Mouse (Mus musculus): ENCODE results near the gene Ap5z1.

Ap5z1 gene

GRCm38 (mm10) chr5:142463461-142464454, at the start of gene Ap5z1:
Ap5z1 (plus strand) TSS chr5:142463944.
- peaks cover 58% of the 10 kb centered on the region for H3K36me3 ChIP-seq (ENCODE audit: insufficient read depth, low read length)
- peaks cover 67% of the 10 kb centered on the region for H3K4me1 ChIP-seq (replicated peaks; ENCODE audit: low read depth, low read length)
- peak within 1 kb of the TSS; percentile 98 for H3K4me3 ChIP-seq (replicated peaks; ENCODE audit: low read length)
- no peaks in the 10 kb centered on the region for H3K27me3 ChIP-seq (ENCODE audit: insufficient read depth, low read length)
- H3K9me3 ChIP-seq (ENCODE audit: low read length): no peaks in the 10 kb centered on the region
- TF ChIP-seq POU5F1 (IDR thresholded peaks at IDR 0.05; ENCODE audit: borderline replicate concordance, low read length): no peak
- no peak for TF ChIP-seq NANOG (IDR thresholded peaks at IDR 0.05; ENCODE audit: borderline replicate concordance, low read length)
- TF ChIP-seq CTCF (conservative IDR thresholded peaks at IDR 0.05; ENCODE audit: low read length): no peak

- no peak for TF ChIP-seq POU5F1 (IDR thresholded peaks at IDR 0.05; ENCODE audit: borderline replicate concordance, low read length)
- peak; percentile 97 for TF ChIP-seq NANOG (IDR thresholded peaks at IDR 0.05; ENCODE audit: borderline replicate concordance, low read length)
- no peak for TF ChIP-seq CTCF (conservative IDR thresholded peaks at IDR 0.05; ENCODE audit: low read length)
- H3K36me3 ChIP-seq (ENCODE audit: insufficient read depth, low read length): peaks cover 57% of the 10 kb centered on the region
- H3K27me3 ChIP-seq (ENCODE audit: insufficient read depth, low read length): peaks cover 28% of the 10 kb centered on the region
- peaks cover 80% of the 10 kb centered on the region for H3K4me1 ChIP-seq (replicated peaks; ENCODE audit: low read depth, low read length)
- 0 out of 2 replicates have a peak overlapping the region, but pooled peaks have one; percentile 5 for H3K4me3 ChIP-seq (replicated peaks; ENCODE audit: low read length)
- no peaks in the 10 kb centered on the region for H3K9me3 ChIP-seq (ENCODE audit: low read length)
These were observed 48.3 kb upstream of the Ap5z1 start for GRCm38 (mm10) chr5:142415401-142415800.

GRCm38 (mm10) chr5:142416070-142416775, 47.5 kb upstream of the Ap5z1 start:
- peaks cover 63% of the 10 kb centered on the region for H3K36me3 ChIP-seq (ENCODE audit: insufficient read depth, low read length)
- H3K4me1 ChIP-seq (replicated peaks; ENCODE audit: low read depth, low read length): peaks cover 80% of the 10 kb centered on the region
- TF ChIP-seq POU5F1 (IDR thresholded peaks at IDR 0.05; ENCODE audit: borderline replicate concordance, low read length): no peak
- no peak for TF ChIP-seq NANOG (IDR thresholded peaks at IDR 0.05; ENCODE audit: borderline replicate concordance, low read length)
- no peak for TF ChIP-seq CTCF (conservative IDR thresholded peaks at IDR 0.05; ENCODE audit: low read length)
- H3K27me3 ChIP-seq (ENCODE audit: insufficient read depth, low read length): peaks cover 28% of the 10 kb centered on the region
- H3K4me3 ChIP-seq (replicated peaks; ENCODE audit: low read length): 0 out of 2 replicates have a peak overlapping the region, but pooled peaks have one; percentile 8
- H3K9me3 ChIP-seq (ENCODE audit: low read length): no peaks in the 10 kb centered on the region

GRCm38 (mm10) chr5:142417104-142417503, 46.6 kb upstream of the Ap5z1 start:
- Histone ChIP-seq H3K4me3 (replicated peaks; ENCODE audit: low read length) (no peak overlapping the region), H3K27me3 (ENCODE audit: insufficient read depth, low read length) (peaks cover 22% of the 10 kb centered on the region), H3K36me3 (ENCODE audit: insufficient read depth, low read length) (peaks cover 64% of the 10 kb centered on the region), H3K4me1 (replicated peaks; ENCODE audit: low read depth, low read length) (peaks cover 81% of the 10 kb centered on the region), H3K9me3 (ENCODE audit: low read length) (no peaks in the 10 kb centered on the region)
- TF ChIP-seq POU5F1 (IDR thresholded peaks at IDR 0.05; ENCODE audit: borderline replicate concordance, low read length) (no peak), NANOG (IDR thresholded peaks at IDR 0.05; ENCODE audit: borderline replicate concordance, low read length) (no peak), CTCF (conservative IDR thresholded peaks at IDR 0.05; ENCODE audit: low read length) (no peak)

GRCm38 (mm10) chr5:142417876-142418275, 45.9 kb upstream of the Ap5z1 start:
- H3K36me3 ChIP-seq (ENCODE audit: insufficient read depth, low read length): peaks cover 62% of the 10 kb centered on the region
- TF ChIP-seq NANOG (IDR thresholded peaks at IDR 0.05; ENCODE audit: borderline replicate concordance, low read length) (no peak), CTCF (conservative IDR thresholded peaks at IDR 0.05; ENCODE audit: low read length) (no peak), POU5F1 (IDR thresholded peaks at IDR 0.05; ENCODE audit: borderline replicate concordance, low read length) (no peak)
- peaks cover 15% of the 10 kb centered on the region for H3K27me3 ChIP-seq (ENCODE audit: insufficient read depth, low read length)
- H3K9me3 ChIP-seq (ENCODE audit: low read length): no peaks in the 10 kb centered on the region
- no peak overlapping the region for H3K4me3 ChIP-seq (replicated peaks; ENCODE audit: low read length)
- H3K4me1 ChIP-seq (replicated peaks; ENCODE audit: low read depth, low read length): peaks cover 81% of the 10 kb centered on the region

GRCm38 (mm10) chr5:142418419-142418818, 45.3 kb upstream of the Ap5z1 start:
- TF ChIP-seq NANOG (IDR thresholded peaks at IDR 0.05; ENCODE audit: borderline replicate concordance, low read length) (no peak), CTCF (conservative IDR thresholded peaks at IDR 0.05; ENCODE audit: low read length) (no peak), POU5F1 (IDR thresholded peaks at IDR 0.05; ENCODE audit: borderline replicate concordance, low read length) (no peak)
- H3K9me3 ChIP-seq (ENCODE audit: low read length): no peaks in the 10 kb centered on the region
- no peak overlapping the region for H3K4me3 ChIP-seq (replicated peaks; ENCODE audit: low read length)
- H3K27me3 ChIP-seq (ENCODE audit: insufficient read depth, low read length): peaks cover 15% of the 10 kb centered on the region
- H3K36me3 ChIP-seq (ENCODE audit: insufficient read depth, low read length): peaks cover 65% of the 10 kb centered on the region
- peaks cover 81% of the 10 kb centered on the region for H3K4me1 ChIP-seq (replicated peaks; ENCODE audit: low read depth, low read length)

DNA sequence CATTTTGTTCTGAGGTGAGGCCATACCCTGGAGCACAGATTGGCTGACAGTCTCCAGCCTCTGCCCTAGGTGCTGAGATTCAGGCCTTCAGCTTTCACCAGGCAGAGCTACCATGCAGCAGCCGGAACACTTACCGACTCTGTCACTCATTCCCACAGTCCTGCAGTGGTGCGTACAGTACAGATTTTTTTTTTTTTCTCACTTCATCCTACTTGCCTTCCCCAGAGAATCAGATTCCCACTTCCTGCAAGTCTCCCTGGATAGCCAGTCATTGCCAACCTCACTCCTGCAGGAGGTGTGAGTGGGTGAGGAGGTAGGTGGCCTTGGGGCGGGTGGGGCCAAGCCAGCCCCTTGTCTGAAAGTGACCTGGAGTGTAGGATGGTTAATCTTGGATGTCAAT, 43.4 kb upstream of the Ap5z1 start:
- Histone ChIP-seq H3K36me3 (ENCODE audit: insufficient read depth, low read length) (peaks cover 74% of the 10 kb centered on the region), H3K4me1 (replicated peaks; ENCODE audit: low read depth, low read length) (peaks cover 79% of the 10 kb centered on the region), H3K27me3 (ENCODE audit: insufficient read depth, low read length) (peaks cover 10% of the 10 kb centered on the region), H3K9me3 (ENCODE audit: low read length) (no peaks in the 10 kb centered on the region), H3K4me3 (replicated peaks; ENCODE audit: low read length) (no peak overlapping the region)
- TF ChIP-seq POU5F1 (IDR thresholded peaks at IDR 0.05; ENCODE audit: borderline replicate concordance, low read length): no peak
- TF ChIP-seq CTCF (conservative IDR thresholded peaks at IDR 0.05; ENCODE audit: low read length): no peak
- TF ChIP-seq NANOG (IDR thresholded peaks at IDR 0.05; ENCODE audit: borderline replicate concordance, low read length): no peak

GRCm38 (mm10) chr5:142420920-142421319, 42.8 kb upstream of the Ap5z1 start:
- H3K27me3 ChIP-seq (ENCODE audit: insufficient read depth, low read length): peaks cover 10% of the 10 kb centered on the region
- no peaks in the 10 kb centered on the region for H3K9me3 ChIP-seq (ENCODE audit: low read length)
- H3K4me3 ChIP-seq (replicated peaks; ENCODE audit: low read length): no peak overlapping the region
- TF ChIP-seq POU5F1 (IDR thresholded peaks at IDR 0.05; ENCODE audit: borderline replicate concordance, low read length) (no peak), NANOG (IDR thresholded peaks at IDR 0.05; ENCODE audit: borderline replicate concordance, low read length) (no peak)
- H3K36me3 ChIP-seq (ENCODE audit: insufficient read depth, low read length): peaks cover 77% of the 10 kb centered on the region
- H3K4me1 ChIP-seq (replicated peaks; ENCODE audit: low read depth, low read length): peaks cover 79% of the 10 kb centered on the region

Data from E14TG2a.4 (cell line).